Mouse (Mus musculus) MEL (cell line): ENCODE measurements around the gene Zfp809. TPM values are rescaled to one million over a fixed set of nuclear protein-coding genes. Genes with fewer than 3 reads are reported as not detected.

Experiments
- DNase-seq: peaks from one replicate; pipeline ENCODE4 v3.0.0; 2011; ENCODE audit warnings: low read depth, low spot score
- H3K27ac ChIP-seq: 2 replicates; pipeline ENCODE4 v1.5.1; 2012; ENCODE audit warnings: low read depth, mild to moderate bottlenecking, control low read depth, low read length, moderate library complexity; ENCODE audit not compliant: control insufficient read depth
- H3K27me3 ChIP-seq, 2 experiments: fragments of 150-350 bp in 1 of 2; sonication (generic) in 1 of 2; 2 replicates each; pipeline ENCODE4 v1.6.1; 2012; ENCODE audit warnings: low read length in 2 of 2, mild to moderate bottlenecking in 2 of 2, improper control_type of control experiment in 1 of 2, moderate library complexity in 1 of 2; ENCODE audit not compliant: insufficient read depth in 2 of 2, control insufficient read depth in 1 of 2
- H3K36me3 ChIP-seq, 2 experiments: 2 replicates each; pipeline ENCODE4 v1.6.1; 2012 to 2014; ENCODE audit warnings: low read length in 2 of 2, improper control_type of control experiment in 1 of 2, inconsistent platforms in 1 of 2, mild to moderate bottlenecking in 1 of 2; ENCODE audit not compliant: insufficient read depth in 2 of 2, control insufficient read depth in 1 of 2
- H3K4me1 ChIP-seq, 2 experiments: fragments of 150-350 bp in 1 of 2; sonication (generic) in 1 of 2; 2 replicates each; pipeline ENCODE4 v1.6.1; 2012; ENCODE audit warnings: low read length in 2 of 2, improper control_type of control experiment in 1 of 2, mild to moderate bottlenecking in 1 of 2; ENCODE audit not compliant: insufficient read depth in 2 of 2, control insufficient read depth in 1 of 2
- H3K4me3 ChIP-seq, 2 experiments: fragments of 150-350 bp in 1 of 2; sonication (generic) in 1 of 2; 2 replicates each; pipeline ENCODE4 v1.5.1; 2012; ENCODE audit warnings: low read depth in 2 of 2, low read length in 2 of 2, mild to moderate bottlenecking in 2 of 2, moderate library complexity in 2 of 2, control low read depth in 1 of 2, improper control_type of control experiment in 1 of 2; ENCODE audit not compliant: control insufficient read depth in 1 of 2, insufficient read depth in 1 of 2
- H3K79me2 ChIP-seq: 2 replicates; pipeline ENCODE4 v1.6.1; 2012; ENCODE audit warnings: mild to moderate bottlenecking, low read length, moderate library complexity; ENCODE audit not compliant: control insufficient read depth, poor library complexity, insufficient read depth
- H3K9ac ChIP-seq: 2 replicates; pipeline ENCODE4 v1.6.1; 2012; ENCODE audit warnings: low read depth, mild to moderate bottlenecking, control low read depth, low read length, moderate library complexity; ENCODE audit not compliant: control insufficient read depth, poor library complexity, severe bottlenecking
- H3K9me3 ChIP-seq: fragments of 150-350 bp; sonication (generic); replicated peaks from 2 replicates; pipeline ENCODE4 v1.6.1; 2012; ENCODE audit warnings: mild to moderate bottlenecking, low read length, improper control_type of control experiment, moderate library complexity; ENCODE audit not compliant: insufficient read depth
- E2F4 ChIP-seq: IDR thresholded peaks from 2 replicates; pipeline ENCODE4 v1.6.1; 2011; ENCODE audit warnings: low read depth, low read length, improper control_type of control experiment, borderline replicate concordance
- RCOR1 ChIP-seq: IDR thresholded peaks from 2 replicates; pipeline ENCODE4 v1.6.1; 2012; ENCODE audit warnings: low read depth, mild to moderate bottlenecking, inconsistent platforms, low read length, improper control_type of control experiment
- polyA plus RNA-seq, 2 experiments: library from polyadenylated mRNA; stranded (reverse) in 1 of 2; unstranded in 1 of 2; fragments of >175 nt in 1 of 2; fragments of >200 nt in 1 of 2; gene quantifications; 2 replicates each; pipeline versions ENCODE4 v1.2.1 to v1.2.4; 2012; ENCODE audit warnings: low replicate concordance in 2 of 2, low read depth in 1 of 2; ENCODE audit not compliant: insufficient read length in 2 of 2, insufficient read depth in 1 of 2, missing spikeins in 1 of 2
- total RNA-seq: library from RNA; depleted of rRNA; stranded (reverse); fragments of 300-350 nt; gene quantifications from 2 replicates; pipeline ENCODE4 v1.2.3, GENCODE M21; 2012; rRNA removed

The Zfp809 gene
- total and polyA plus RNA-seq, 3 experiments = 67.8 to 101 TPM; not detected in 1

- peak; percentile 62; the same call in 1 of the 2 replicates for TF ChIP-seq E2F4
- no peak for TF ChIP-seq RCOR1
- Histone ChIP-seq H3K27ac (no peak overlapping the region), H3K27me3 (no peaks in the 10 kb centered on the region), H3K79me2 (no peaks in the 10 kb centered on the region), H3K4me3 (no peak overlapping the region), H3K9ac (no peak overlapping the region), H3K9me3 (peaks cover 12% of the 10 kb centered on the region), H3K36me3 (no peaks in the 10 kb centered on the region), H3K4me1 (no peaks in the 10 kb centered on the region)
- DNase-seq = no peak
These were observed 53.2 kb downstream of the Zfp809 start for GRCm38 (mm10) chr9:22278733-22279132.

Other genes with a start within 250 kb of the Zfp809 start
- gene Rgl3, start 236.3 kb upstream of the Zfp809 start, total RNA-seq = not detected in 2 replicates
- not detected for gene Rgl3, start 236.3 kb upstream of the Zfp809 start, polyA plus RNA-seq
- 0.19 TPM in 1 of 2 replicates, not detected in the other for gene Ccdc151, start 223.1 kb upstream of the Zfp809 start, total RNA-seq
- gene Ccdc151, start 223.1 kb upstream of the Zfp809 start, polyA plus RNA-seq = under 1 TPM in 1 of 2 experiments, not detected in 1; 0.99 TPM
- 330 and 356 TPM in 2 replicates for gene Prkcsh, start 222.9 kb upstream of the Zfp809 start, total RNA-seq
- 100 to 1,000 TPM; 183 to 577 TPM for gene Prkcsh, start 222.9 kb upstream of the Zfp809 start, polyA plus RNA-seq
- gene Elavl3, start 173.7 kb upstream of the Zfp809 start, total RNA-seq = 0.15 and 0.20 TPM in 2 replicates
- gene Elavl3, start 173.7 kb upstream of the Zfp809 start, polyA plus RNA-seq = 1 to 10 TPM in 1 of 2 experiments, not detected in 1; 1.1 TPM
- not detected in 2 replicates for gene Gm49318, start 154.5 kb upstream of the Zfp809 start, total RNA-seq
- not detected for gene Gm49318, start 154.5 kb upstream of the Zfp809 start, polyA plus RNA-seq
- gene Zfp653, start 154.3 kb upstream of the Zfp809 start, total RNA-seq = 16.7 and 19.2 TPM in 2 replicates
- 10 to 100 TPM in 1 of 2 experiments, not detected in 1; 40.4 TPM for gene Zfp653, start 154.3 kb upstream of the Zfp809 start, polyA plus RNA-seq
- 167 and 183 TPM in 2 replicates for gene Ecsit, start 140.3 kb upstream of the Zfp809 start, total RNA-seq
- gene Ecsit, start 140.3 kb upstream of the Zfp809 start, polyA plus RNA-seq = 100 to 1,000 TPM in 1 of 2 experiments, 10 to 100 TPM in 1; 87.6 to 211 TPM
- gene Cnn1, start 126.5 kb upstream of the Zfp809 start, total RNA-seq = 0.10 and 0.19 TPM in 2 replicates
- gene Cnn1, start 126.5 kb upstream of the Zfp809 start, polyA plus RNA-seq = under 1 TPM in 1 of 2 experiments, not detected in 1; 0.06 TPM
- gene Elof1, start 108.5 kb upstream of the Zfp809 start, total RNA-seq = 390 and 421 TPM in 2 replicates
- 100 to 1,000 TPM in 1 of 2 experiments, not detected in 1; 505 TPM for gene Elof1, start 108.5 kb upstream of the Zfp809 start, polyA plus RNA-seq
- gene Acp5, start 90.0 kb upstream of the Zfp809 start, total RNA-seq = 5.8 and 15.6 TPM in 2 replicates
- gene Acp5, start 90.0 kb upstream of the Zfp809 start, polyA plus RNA-seq = 10 to 100 TPM in 1 of 2 experiments, not detected in 1; 17.4 TPM
- gene Pigyl, start 68.9 kb upstream of the Zfp809 start, total RNA-seq = 80.2 and 103 TPM in 2 replicates
- 100 to 1,000 TPM in 1 of 2 experiments, not detected in 1; 146 TPM for gene Pigyl, start 68.9 kb upstream of the Zfp809 start, polyA plus RNA-seq
- gene Zfp872, start 37.6 kb upstream of the Zfp809 start, total RNA-seq = not detected in 2 replicates
- gene Zfp872, start 37.6 kb upstream of the Zfp809 start, polyA plus RNA-seq = not detected
- 10.5 and 12.1 TPM in 2 replicates for gene Zfp599, start 34.2 kb downstream of the Zfp809 start, total RNA-seq
- 1 to 10 TPM in 1 of 2 experiments, not detected in 1; 7.6 TPM for gene Zfp599, start 34.2 kb downstream of the Zfp809 start, polyA plus RNA-seq
- not detected in 2 replicates for gene Zfp810, start 81.9 kb downstream of the Zfp809 start, total RNA-seq
- gene Zfp810, start 81.9 kb downstream of the Zfp809 start, polyA plus RNA-seq = under 1 TPM in 1 of 2 experiments, not detected in 1; 0.13 TPM
- 93.3 and 105 TPM in 2 replicates for gene Anln, start 163.5 kb downstream of the Zfp809 start, total RNA-seq
- gene Anln, start 163.5 kb downstream of the Zfp809 start, polyA plus RNA-seq = 100 to 1,000 TPM in 1 of 2 experiments, 10 to 100 TPM in 1; 93.3 to 114 TPM
- 4.1 and 4.5 TPM in 2 replicates for gene 9530077C05Rik, start 185.8 kb downstream of the Zfp809 start, total RNA-seq
- 1 to 10 TPM in 1 of 2 experiments, not detected in 1; 6.9 TPM for gene 9530077C05Rik, start 185.8 kb downstream of the Zfp809 start, polyA plus RNA-seq
- not detected in 2 replicates for gene Gm17545, start 228.6 kb downstream of the Zfp809 start, total RNA-seq
- not detected for gene Gm17545, start 228.6 kb downstream of the Zfp809 start, polyA plus RNA-seq
- 334 and 405 TPM in 2 replicates for gene Rp9, start 244.0 kb downstream of the Zfp809 start, total RNA-seq
- gene Rp9, start 244.0 kb downstream of the Zfp809 start, polyA plus RNA-seq = 100 to 1,000 TPM; 225 to 417 TPM